Mouse (Mus musculus): ENCODE measurements at regions not wholly inside any gene's neighbourhood (a gene's known extent, or its start where the extent isn't known, plus 50 kb on each side); places are given as distances from the start of the nearest gene placed in this dataset.

DNA sequence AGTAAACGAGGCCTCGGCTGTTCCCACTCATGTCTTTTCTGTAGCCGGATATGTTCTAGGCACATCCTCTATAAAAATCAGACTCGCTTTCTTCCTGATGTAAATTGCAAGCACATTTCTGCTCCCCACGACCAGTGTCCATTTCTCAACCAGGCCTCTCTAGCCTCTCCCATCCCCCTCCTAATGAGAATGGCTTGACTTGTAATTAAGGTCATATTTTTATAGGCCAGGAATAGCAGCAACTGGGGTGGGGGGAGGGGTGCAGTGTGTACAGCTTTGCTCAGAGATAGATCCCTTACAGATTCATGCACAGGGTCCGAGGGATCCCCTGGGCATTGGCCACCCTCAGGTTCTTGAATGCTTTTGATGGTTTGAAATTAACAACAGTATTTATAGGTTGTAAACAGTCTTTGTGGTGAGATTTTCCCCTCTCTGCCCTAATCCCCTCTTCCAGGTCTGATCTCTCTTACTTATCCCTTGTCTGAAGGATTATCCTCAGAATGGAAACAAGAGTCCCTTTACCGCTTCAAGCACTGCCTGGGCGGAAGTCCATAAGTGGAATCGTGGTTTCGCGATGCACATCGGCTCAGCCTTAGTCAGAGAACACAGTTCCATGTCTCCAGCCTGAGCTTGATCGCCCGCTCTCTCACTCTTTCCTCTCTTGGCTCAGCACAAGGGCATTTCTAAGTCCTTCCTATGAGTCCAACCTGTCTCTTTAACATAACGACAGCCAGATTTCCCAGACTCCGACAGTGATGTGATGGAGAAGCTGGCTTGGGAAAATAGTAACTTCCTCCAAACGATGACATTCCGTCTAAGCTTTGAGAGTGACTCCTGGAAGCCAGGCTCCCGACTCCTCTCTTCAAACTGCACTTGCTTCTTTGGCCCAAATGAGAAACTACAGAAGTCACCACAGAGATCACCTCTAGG lies 124.3 kb upstream of the Msx2 start:
- no peak for TF ChIP-seq POLR2A (IDR thresholded peaks at IDR 0.05; ENCODE audit: insufficient read length, low read depth)
- TF ChIP-seq TCF12 (IDR thresholded peaks at IDR 0.05; ENCODE audit: insufficient read depth, poor library complexity, severe bottlenecking), result no peak
- no peak for TF ChIP-seq MAX (IDR thresholded peaks at IDR 0.05; ENCODE audit: low read depth)
- TF ChIP-seq MYOD1 (IDR thresholded peaks at IDR 0.05; ENCODE audit: control insufficient read depth in 1 of 3, insufficient read length in 2 of 3, low read depth in 2 of 3), result no peak
- TF ChIP-seq E2F4 (IDR thresholded peaks at IDR 0.05; ENCODE audit: insufficient read depth), result no peak
- no peak for TF ChIP-seq MYOG (IDR thresholded peaks at IDR 0.05; ENCODE audit: control insufficient read depth in 1 of 3, insufficient read depth in 1 of 3, insufficient read length in 2 of 3, low read depth in 2 of 3)
- no peak for TF ChIP-seq POLR2AphosphoS2 (IDR thresholded peaks at IDR 0.05; ENCODE audit: insufficient read length, low read depth)
- no peak for TF ChIP-seq SRF (IDR thresholded peaks at IDR 0.05; ENCODE audit: control insufficient read depth, insufficient read length, low read depth)
- no peak for TF ChIP-seq USF1 (IDR thresholded peaks at IDR 0.05; ENCODE audit: low read depth)
- TF ChIP-seq CEBPB (IDR thresholded peaks at IDR 0.05; ENCODE audit: insufficient read depth, poor library complexity, severe bottlenecking), result no peak
- no peak for TF ChIP-seq TCF3 (IDR thresholded peaks at IDR 0.05; ENCODE audit: insufficient read length, low read depth)

All from myocyte (in vitro differentiated cells).